Mouse (Mus musculus) midbrain, embryonic 12.5 days (tissue): Measurements from ENCODE around the gene Ppara. TPM values are rescaled to one million over a fixed set of nuclear protein-coding genes. Genes with fewer than 3 reads are reported as not detected.

Source experiments
- ATAC-seq: fragments of 200-750 bp; cut with Nextera tagmentation; 2 replicates; pipeline ENCODE4 v1.8.0; 2017; ENCODE audit warnings: low read depth, moderate TSS enrichment, moderate library complexity; ENCODE audit not compliant: low FRiP score
- H3K27ac ChIP-seq: fragments of 300-500 bp; sonication (generic); replicated peaks from 2 replicates; pipeline ENCODE4 v1.5.1; 2016; ENCODE audit warnings: mild to moderate bottlenecking
- H3K27me3 ChIP-seq: fragments of 300-500 bp; sonication (generic); 2 replicates; pipeline ENCODE4 v1.6.1; 2016; ENCODE audit warnings: mild to moderate bottlenecking
- H3K36me3 ChIP-seq: fragments of 300-500 bp; sonication (generic); 2 replicates; pipeline ENCODE4 v1.6.1; 2016
- H3K4me1 ChIP-seq: fragments of 300-500 bp; sonication (generic); 2 replicates; pipeline ENCODE4 v1.6.1; 2016
- H3K4me2 ChIP-seq: fragments of 300-500 bp; sonication (generic); replicated peaks from 2 replicates; pipeline ENCODE4 v1.6.1; 2016; ENCODE audit warnings: mild to moderate bottlenecking, moderate library complexity
- H3K4me3 ChIP-seq: fragments of 300-500 bp; sonication (generic); 2 replicates; pipeline ENCODE4 v1.5.1; 2016; ENCODE audit warnings: mild to moderate bottlenecking
- H3K9ac ChIP-seq: fragments of 300-500 bp; sonication (generic); replicated peaks from 2 replicates; pipeline ENCODE4 v1.6.1; 2016; ENCODE audit warnings: mild to moderate bottlenecking, moderate library complexity
- H3K9me3 ChIP-seq: fragments of 300-500 bp; sonication (generic); 2 replicates; pipeline ENCODE4 v1.6.1; 2016; ENCODE audit warnings: mild to moderate bottlenecking
- WGBS: fragments of 180-500 bp; shearing (Covaris S2); methylation state at CpG from one replicate; pipeline ENCODE4 v1.1.7; 2016; 5-methylcytosine and 5-hydroxymethylcytosine counted together
- polyA plus RNA-seq: library from polyadenylated mRNA; unstranded; fragments of >200 nt; fragmentation: Nextera tagmentation; extraction: Ambion mirVana; gene quantifications from 2 replicates; pipeline ENCODE4 v1.2.1, GENCODE M21; 2016

The Ppara gene
- polyA plus RNA-seq, 1 experiment from 2014 or later = 0.79 TPM

DNA sequence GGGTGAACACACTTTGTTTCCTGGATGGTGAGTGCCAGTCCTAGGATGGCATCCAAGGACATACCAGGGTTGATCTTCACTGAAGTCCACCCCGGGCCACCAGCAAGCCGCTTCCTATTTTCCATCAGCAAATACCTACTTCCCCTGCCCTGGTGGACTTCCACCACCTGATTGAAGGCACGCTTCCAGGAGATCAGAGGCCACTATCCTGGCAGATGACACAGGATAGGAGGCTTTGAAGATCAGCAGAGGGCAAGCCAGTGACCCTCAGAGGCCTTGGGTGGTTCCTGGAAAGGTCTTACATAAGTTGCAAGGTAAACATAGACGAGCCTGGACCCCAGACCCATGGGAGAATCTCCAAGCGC lies 2.2 kb upstream of the Ppara start:
- ATAC-seq = no peak

GRCm38 (mm10) chr15:85733686-85734085 lies 1.1 kb upstream of the Ppara start:
- Histone ChIP-seq H3K4me3 (no peak overlapping the region), H3K9me3 (no peaks in the 10 kb centered on the region), H3K27ac (no peak overlapping the region), H3K4me1 (peaks cover 16% of the 10 kb centered on the region), H3K36me3 (no peaks in the 10 kb centered on the region), H3K27me3 (peaks cover 77% of the 10 kb centered on the region), H3K4me2 (no peak overlapping the region), H3K9ac (no peak overlapping the region)
- 86% methylated on average over 2 of the region's 2 CpGs for WGBS
- ATAC-seq = no peak

More for the DNA sequence above, 2.2 kb upstream of the Ppara start:
- H3K36me3 ChIP-seq = no peaks in the 10 kb centered on the region
- H3K27me3 ChIP-seq = peaks cover 85% of the 10 kb centered on the region
- peaks cover 16% of the 10 kb centered on the region for H3K4me1 ChIP-seq
- 78% methylated on average over 5 of the region's 5 CpGs for WGBS
- H3K9me3 ChIP-seq = no peaks in the 10 kb centered on the region
- H3K27ac ChIP-seq = no peak overlapping the region
- no peak overlapping the region for H3K4me3 ChIP-seq
- H3K9ac ChIP-seq = no peak overlapping the region
- H3K4me2 ChIP-seq = no peak overlapping the region

GRCm38 (mm10) chr15:85734148-85734547 lies 635 bp upstream of the Ppara start:
- H3K9ac ChIP-seq = no peak overlapping the region
- H3K9me3 ChIP-seq = no peaks in the 10 kb centered on the region
- H3K27ac ChIP-seq = no peak overlapping the region
- peaks cover 16% of the 10 kb centered on the region for H3K4me1 ChIP-seq
- no peak overlapping the region for H3K4me3 ChIP-seq
- no peak overlapping the region for H3K4me2 ChIP-seq
- H3K27me3 ChIP-seq = peaks cover 75% of the 10 kb centered on the region
- ATAC-seq = no peak
- no peaks in the 10 kb centered on the region for H3K36me3 ChIP-seq
- 37% methylated on average over 8 of the region's 8 CpGs for WGBS

DNA sequence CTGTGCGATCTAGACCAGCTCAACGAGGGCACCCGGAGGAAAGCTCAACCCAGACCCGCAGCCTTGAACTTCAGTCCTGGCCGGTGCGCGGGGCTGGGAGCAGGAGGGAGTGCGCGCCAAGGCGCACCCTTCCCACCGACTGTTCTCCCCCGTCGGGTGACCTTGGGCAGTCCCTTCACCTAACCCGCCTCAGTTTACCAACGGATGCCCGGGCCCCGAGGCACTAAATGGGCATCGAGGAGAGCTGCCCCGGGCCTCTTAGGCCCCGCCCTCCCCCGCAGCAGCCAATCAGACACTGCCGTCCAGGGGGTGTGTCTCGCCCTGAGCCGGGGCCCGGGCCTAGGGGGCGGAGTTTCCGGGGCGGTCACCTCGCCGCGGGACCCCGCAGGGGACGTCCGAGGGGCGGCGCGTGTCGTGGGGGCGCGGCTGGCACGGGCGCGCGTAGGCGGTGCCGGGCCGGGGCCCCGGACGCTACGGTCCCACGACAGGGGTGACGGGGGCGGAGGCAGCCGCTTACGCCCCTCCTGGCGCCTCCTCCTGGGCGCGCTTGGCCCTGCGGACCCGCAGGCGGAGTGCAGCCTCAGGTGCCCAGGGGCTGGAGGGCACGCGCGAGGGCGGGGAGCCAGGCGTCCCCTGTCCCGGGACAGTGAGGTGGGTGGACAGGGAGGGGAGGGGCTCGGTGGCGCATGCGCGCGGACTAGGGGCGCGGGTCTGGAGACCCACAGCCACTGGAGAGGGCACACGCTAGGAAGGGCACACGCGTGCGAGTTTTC lies 466 bp downstream of the Ppara start:
- Histone ChIP-seq H3K4me3 (peak overlapping the region; percentile 58), H3K27ac (no peak overlapping the region), H3K4me2 (peak overlapping the region; percentile 91), H3K36me3 (no peaks in the 10 kb centered on the region), H3K9me3 (no peaks in the 10 kb centered on the region), H3K9ac (peak overlapping the region; percentile 46), H3K4me1 (peaks cover 16% of the 10 kb centered on the region), H3K27me3 (peaks cover 77% of the 10 kb centered on the region)
- peak; percentile 86 for ATAC-seq
- under 1% methylated on average over 71 of the region's 78 CpGs for WGBS

- H3K27ac ChIP-seq = no peak overlapping the region
- ATAC-seq = no peak
- H3K9me3 ChIP-seq = no peaks in the 10 kb centered on the region
- H3K27me3 ChIP-seq = peaks cover 80% of the 10 kb centered on the region
- H3K36me3 ChIP-seq = no peaks in the 10 kb centered on the region
- peaks cover 16% of the 10 kb centered on the region for H3K4me1 ChIP-seq
- WGBS = 2% methylated on average over 25 of the region's 25 CpGs
- H3K9ac ChIP-seq = 0 out of 2 replicates have a peak overlapping the region, but pooled peaks have one; percentile 46
- peak overlapping the region; percentile 58 for H3K4me3 ChIP-seq
- peak overlapping the region; percentile 91 for H3K4me2 ChIP-seq
Observed at GRCm38 (mm10) chr15:85735836-85736190, 1.0 kb downstream of the Ppara start.

DNA sequence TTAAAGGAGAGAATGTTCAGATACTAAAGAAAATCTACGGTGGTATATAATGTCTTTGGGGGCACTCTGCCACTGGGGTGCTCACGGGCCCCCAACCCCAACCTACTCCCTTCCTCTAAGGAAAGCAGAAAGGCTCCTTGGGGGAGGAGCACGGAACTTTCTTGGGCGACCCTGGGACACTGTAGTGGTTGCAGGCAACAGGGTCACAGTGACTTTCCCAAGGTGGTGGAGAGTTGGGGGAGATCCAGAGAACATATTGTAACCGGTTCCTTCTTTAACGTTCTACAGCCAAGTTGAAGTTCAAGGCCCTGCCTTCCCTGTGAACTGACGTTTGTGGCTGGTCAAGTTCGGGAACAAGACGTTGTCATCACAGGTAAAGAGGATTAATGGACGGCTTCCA lies 1.7 kb downstream of the Ppara start:
- no peak overlapping the region for H3K27ac ChIP-seq
- peaks cover 81% of the 10 kb centered on the region for H3K27me3 ChIP-seq
- no peaks in the 10 kb centered on the region for H3K9me3 ChIP-seq
- no peaks in the 10 kb centered on the region for H3K36me3 ChIP-seq
- 55% methylated on average over 10 of the region's 10 CpGs for WGBS
- no peak overlapping the region for H3K4me2 ChIP-seq
- H3K4me1 ChIP-seq = peaks cover 16% of the 10 kb centered on the region
- no peak overlapping the region for H3K4me3 ChIP-seq
- ATAC-seq = no peak
- H3K9ac ChIP-seq = no peak overlapping the region

- WGBS = 79% methylated on average over 3 of the region's 3 CpGs
- no peak for ATAC-seq
- Histone ChIP-seq H3K4me2 (no peak overlapping the region), H3K36me3 (no peaks in the 10 kb centered on the region), H3K9ac (no peak overlapping the region), H3K27me3 (peaks cover 70% of the 10 kb centered on the region), H3K4me1 (peaks cover 16% of the 10 kb centered on the region), H3K27ac (no peak overlapping the region), H3K9me3 (no peaks in the 10 kb centered on the region), H3K4me3 (no peak overlapping the region)
Observed at GRCm38 (mm10) chr15:85738416-85738815, 3.6 kb downstream of the Ppara start.

DNA sequence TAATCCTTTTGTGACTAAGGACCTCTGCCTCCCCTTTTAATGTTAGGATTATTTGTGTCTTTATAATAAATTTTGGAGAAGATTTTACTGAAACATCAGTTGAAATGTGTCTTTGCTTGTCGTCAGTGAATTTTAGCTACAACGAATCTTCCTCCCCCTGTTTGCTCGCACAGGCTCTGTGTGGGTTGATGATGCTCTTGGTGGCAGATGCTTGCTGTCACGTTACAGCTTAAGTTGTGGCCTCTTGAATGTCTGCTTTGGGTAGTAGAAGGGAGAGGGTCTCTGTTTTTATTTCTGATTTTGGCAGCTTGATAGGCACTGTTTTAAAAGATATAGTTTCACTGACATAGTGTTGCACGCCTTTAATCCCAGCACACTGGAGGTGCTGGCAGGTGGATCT lies 4.2 kb downstream of the Ppara start:
- H3K9me3 ChIP-seq = no peaks in the 10 kb centered on the region
- H3K4me3 ChIP-seq = no peak overlapping the region
- no peak for ATAC-seq
- H3K27ac ChIP-seq = no peak overlapping the region
- no peak overlapping the region for H3K4me2 ChIP-seq
- H3K4me1 ChIP-seq = peaks cover 16% of the 10 kb centered on the region
- 77% methylated on average over 5 of the region's 5 CpGs for WGBS
- H3K36me3 ChIP-seq = no peaks in the 10 kb centered on the region
- peaks cover 65% of the 10 kb centered on the region for H3K27me3 ChIP-seq
- H3K9ac ChIP-seq = no peak overlapping the region

- WGBS = 85% methylated on average over 9 of the region's 9 CpGs
- Histone ChIP-seq H3K9ac (no peak overlapping the region), H3K9me3 (no peaks in the 10 kb centered on the region), H3K27me3 (peaks cover 34% of the 10 kb centered on the region), H3K4me3 (no peak overlapping the region), H3K36me3 (no peaks in the 10 kb centered on the region), H3K27ac (no peak overlapping the region), H3K4me1 (no peaks in the 10 kb centered on the region), H3K4me2 (no peak overlapping the region)
- ATAC-seq = no peak
Observed at GRCm38 (mm10) chr15:85742608-85743007, 7.8 kb downstream of the Ppara start.

GRCm38 (mm10) chr15:85743946-85744345 lies 9.2 kb downstream of the Ppara start:
- ATAC-seq = no peak
- Histone ChIP-seq H3K27me3 (peaks cover 30% of the 10 kb centered on the region), H3K9me3 (no peaks in the 10 kb centered on the region), H3K4me1 (no peaks in the 10 kb centered on the region), H3K4me3 (no peak overlapping the region), H3K27ac (no peak overlapping the region), H3K36me3 (no peaks in the 10 kb centered on the region), H3K9ac (no peak overlapping the region), H3K4me2 (no peak overlapping the region)
- 64% methylated on average over 3 of the region's 3 CpGs for WGBS

- ATAC-seq = no peak
- Histone ChIP-seq H3K9me3 (no peaks in the 10 kb centered on the region), H3K4me2 (no peak overlapping the region), H3K36me3 (no peaks in the 10 kb centered on the region), H3K27ac (no peak overlapping the region), H3K27me3 (peaks cover 11% of the 10 kb centered on the region; the same call in 1 of the 2 replicates), H3K4me3 (no peak overlapping the region), H3K4me1 (no peaks in the 10 kb centered on the region), H3K9ac (no peak overlapping the region)
- 74% methylated on average over 8 of the region's 8 CpGs for WGBS
Observed at GRCm38 (mm10) chr15:85746178-85746577, 11.4 kb downstream of the Ppara start.

- Histone ChIP-seq H3K36me3 (no peaks in the 10 kb centered on the region), H3K9me3 (no peaks in the 10 kb centered on the region), H3K4me3 (no peak overlapping the region), H3K4me1 (no peaks in the 10 kb centered on the region), H3K27me3 (peaks cover 11% of the 10 kb centered on the region; the same call in 1 of the 2 replicates), H3K4me2 (no peak overlapping the region), H3K9ac (no peak overlapping the region), H3K27ac (no peak overlapping the region)
- ATAC-seq = no peak
- 90% methylated on average over 13 of the region's 13 CpGs for WGBS
Observed at GRCm38 (mm10) chr15:85746671-85747070, 11.9 kb downstream of the Ppara start.

DNA sequence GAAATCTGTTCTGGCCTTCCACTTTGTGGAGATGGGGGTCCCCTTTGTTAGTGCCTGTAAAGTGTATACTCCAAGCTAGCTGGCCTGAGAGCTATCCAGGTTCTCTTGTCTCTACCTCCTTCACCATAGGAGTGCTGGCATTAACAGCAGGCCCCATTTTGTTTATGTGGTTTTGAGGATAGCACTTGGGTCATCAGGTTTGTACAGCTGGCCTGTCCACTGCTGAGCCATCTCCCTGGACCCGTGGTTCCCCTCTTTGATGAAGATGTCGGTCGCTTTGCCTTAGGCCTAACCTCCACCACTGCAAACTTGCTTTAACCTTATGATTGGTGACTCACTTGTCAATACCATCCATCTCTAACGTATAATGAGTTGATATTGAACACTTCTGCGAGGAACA lies 13.2 kb downstream of the Ppara start:
- WGBS = 81% methylated on average over 5 of the region's 5 CpGs

More for the DNA sequence above, 13.2 kb downstream of the Ppara start:
- Histone ChIP-seq H3K4me2 (no peak overlapping the region), H3K9me3 (no peaks in the 10 kb centered on the region), H3K4me3 (no peak overlapping the region), H3K27ac (no peak overlapping the region), H3K36me3 (no peaks in the 10 kb centered on the region), H3K27me3 (peaks cover 6% of the 10 kb centered on the region; the same call in 1 of the 2 replicates), H3K9ac (no peak overlapping the region), H3K4me1 (no peaks in the 10 kb centered on the region)
- no peak for ATAC-seq
